Mouse (Mus musculus) thymus, adult 2 months (tissue): ENCODE results near the gene Pias1.

Experiments
- CTCF ChIP-seq: fragments of 200-500 bp; IDR thresholded peaks from 2 replicates; pipeline ENCODE4 v1.5.1; 2012; ENCODE audit warnings: mild to moderate bottlenecking, control low read depth, low read length, moderate library complexity, borderline replicate concordance; ENCODE audit not compliant: control insufficient read depth, poor library complexity, insufficient read depth; ENCODE audit errors: extremely low read depth
- POLR2A ChIP-seq: fragments of 200-500 bp; IDR thresholded peaks from 2 replicates; pipeline ENCODE4 v1.6.1; 2012; ENCODE audit warnings: mild to moderate bottlenecking, low read length, control low read depth, moderate library complexity; ENCODE audit not compliant: control insufficient read depth, poor library complexity, insufficient read depth; ENCODE audit errors: extremely low read depth

DNA sequence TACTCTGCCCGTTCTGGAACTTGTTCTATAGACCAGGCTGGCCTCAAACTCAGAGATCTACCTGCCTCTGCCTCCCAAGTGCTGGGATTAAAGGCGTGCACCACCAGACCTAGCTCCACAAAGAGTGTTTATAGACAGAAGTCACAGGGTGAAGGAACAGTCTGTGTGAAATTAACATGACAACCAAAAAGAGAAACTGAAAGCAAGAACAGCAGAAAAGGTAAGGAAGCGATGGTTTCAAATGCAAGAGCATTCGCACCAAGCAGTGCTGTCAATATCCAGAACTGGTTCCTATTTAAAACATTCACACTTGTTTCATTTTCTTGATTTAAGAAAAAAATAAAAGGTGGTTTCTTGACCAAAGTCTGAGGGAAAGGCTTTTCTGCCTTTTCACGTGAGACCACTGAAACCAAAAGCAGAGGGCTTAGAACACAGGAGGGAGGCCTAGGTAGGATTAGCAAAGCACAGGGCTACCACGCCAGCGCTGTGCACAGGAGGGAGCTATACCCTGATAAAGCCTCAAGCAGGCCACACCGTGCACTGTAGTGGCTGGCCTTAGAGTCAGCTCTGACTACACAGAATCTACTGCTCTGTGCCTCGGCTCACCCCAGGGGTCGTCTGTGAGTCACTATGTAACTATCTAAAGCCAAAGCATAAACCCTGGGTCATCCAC, 15.5 kb downstream of the Pias1 start:
- TF ChIP-seq POLR2A (no peak), CTCF (no peak)
